Mouse (Mus musculus) cerebellum, postnatal 4 days (tissue): Measurements from ENCODE around the gene Egln1.

Source experiments
- DNase-seq, 2 experiments: peaks; one replicate each; pipeline ENCODE4 v3.0.0; 2022; ENCODE audit warnings: low spot score in 2 of 2, mixed read lengths in 1 of 2

Egln1 gene

GRCm38 (mm10) chr8:124860188-124860587 lies 88.9 kb downstream of the Egln1 start:
- DNase-seq = no peak

DNA sequence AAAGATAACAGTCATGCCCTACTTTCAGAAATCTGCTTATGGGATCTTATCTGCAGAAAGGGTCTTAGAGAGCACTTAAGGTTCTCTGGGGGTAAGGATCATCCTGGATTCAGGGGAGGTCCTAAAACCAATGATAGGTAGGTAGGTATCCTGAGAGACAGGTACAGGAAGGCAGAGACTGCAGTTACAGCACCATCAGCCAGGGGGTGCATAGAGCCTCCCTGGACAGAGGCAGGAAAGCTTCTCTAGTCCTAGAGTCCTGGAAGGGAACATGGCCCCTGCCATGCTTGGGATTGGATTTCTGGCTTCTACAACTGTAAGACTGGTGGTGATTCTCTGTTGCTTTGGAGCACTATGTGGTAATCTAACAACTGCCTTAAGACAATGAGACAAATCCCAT lies 89.7 kb downstream of the Egln1 start:
- no peak for DNase-seq
